Mouse (Mus musculus) layer of hippocampus, adult 18-20 months (tissue): Measurements from ENCODE around the gene Camk2d. TPM values are rescaled to one million over a fixed set of nuclear protein-coding genes. Genes with fewer than 3 reads are reported as not detected.
A peak's percentile ranks its signal among the peaks of the same experiment; 100 is the strongest.

ENCODE experiments used
- DNase-seq, 2 experiments: peaks; one replicate each; pipeline ENCODE4 v3.0.0; 2022; ENCODE audit warnings: low spot score in 2 of 2
- total RNA-seq, 2 experiments: library from RNA; stranded (reverse); gene quantifications; 2 replicates each; pipeline ENCODE4 v1.2.3; 2021

Camk2d gene
- total RNA-seq, 2 experiments from 2014 or later = 42.6 to 48.9 TPM

DNA sequence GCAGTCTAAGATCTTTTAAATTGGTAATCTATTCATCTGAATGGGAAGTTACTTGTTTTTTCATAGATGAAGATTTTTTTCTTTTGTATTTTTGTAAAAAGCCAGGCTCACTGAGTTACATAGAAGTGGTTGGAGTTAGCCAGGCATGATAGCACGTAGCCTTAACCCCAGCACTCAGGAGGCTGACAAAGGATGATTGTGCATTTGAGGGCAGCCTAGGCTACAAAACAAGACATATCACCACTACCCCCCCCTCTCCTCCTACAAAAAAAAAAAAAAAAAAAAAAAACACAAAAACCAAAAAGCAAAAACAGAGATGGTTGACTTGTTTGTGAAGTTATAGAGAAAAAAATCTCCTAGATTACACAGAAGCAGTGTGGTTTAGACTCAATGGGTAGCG lies 92.4 kb downstream of the Camk2d start:
- no peak for DNase-seq

DNA sequence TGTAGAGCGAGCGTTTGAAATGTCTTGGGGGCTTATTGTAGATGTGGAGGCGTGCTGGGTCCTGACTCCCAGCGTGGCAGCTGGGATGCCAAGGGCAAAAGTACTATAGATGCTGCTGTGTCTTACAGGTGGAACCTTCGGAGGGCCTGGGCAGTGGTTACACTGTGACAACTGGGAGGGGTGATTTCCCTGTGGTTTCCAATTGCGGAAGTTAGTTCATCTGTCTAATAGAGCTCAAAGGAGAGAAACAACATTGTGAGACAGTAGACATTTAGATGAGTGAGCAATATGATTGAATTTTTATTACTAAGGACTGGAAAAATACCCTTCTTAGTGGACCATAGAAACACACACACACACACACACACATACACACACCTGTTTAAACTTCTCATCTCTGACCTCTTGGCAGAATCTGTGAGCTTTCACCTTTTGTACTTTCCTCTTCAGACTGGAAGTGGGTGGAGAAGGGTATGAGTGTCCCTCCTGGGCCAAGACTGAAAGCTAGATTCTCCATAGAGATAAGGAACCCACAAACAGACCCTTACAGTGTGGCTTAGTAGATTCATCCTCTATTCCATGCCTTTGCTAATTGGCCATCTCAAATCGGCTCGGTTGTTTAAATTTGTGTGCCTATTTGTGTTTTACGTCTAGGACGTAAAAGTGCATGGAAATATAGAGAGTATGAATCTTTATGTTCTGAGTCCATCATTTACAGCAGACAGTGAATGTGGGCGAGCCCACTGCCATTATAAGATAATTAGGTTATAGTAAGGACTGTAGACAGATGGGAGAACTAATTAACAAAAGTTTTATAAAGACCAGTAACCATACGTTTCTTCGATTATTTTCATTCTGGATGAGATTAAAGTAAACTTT lies 94.8 kb downstream of the Camk2d start:
- DNase-seq = no peak

DNA sequence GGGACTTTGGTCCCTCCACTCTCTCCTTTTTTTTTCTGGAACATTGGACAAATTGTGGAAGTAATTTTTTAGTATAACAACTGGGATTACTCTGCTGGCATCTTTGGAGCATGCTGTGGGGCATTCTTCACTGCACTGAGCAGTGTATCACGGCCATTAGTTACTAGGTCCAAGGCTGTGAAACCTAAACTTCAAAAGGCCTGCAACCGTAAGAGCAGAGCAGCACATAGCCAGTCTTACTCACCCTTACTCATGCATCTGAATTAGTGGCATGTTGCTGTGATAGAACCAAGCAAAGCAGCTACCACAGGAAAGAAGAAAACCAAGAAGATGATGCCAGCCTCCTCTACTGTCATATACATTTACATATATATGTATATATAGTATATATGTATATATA lies 95.5 kb downstream of the Camk2d start:
- DNase-seq = no peak

DNA sequence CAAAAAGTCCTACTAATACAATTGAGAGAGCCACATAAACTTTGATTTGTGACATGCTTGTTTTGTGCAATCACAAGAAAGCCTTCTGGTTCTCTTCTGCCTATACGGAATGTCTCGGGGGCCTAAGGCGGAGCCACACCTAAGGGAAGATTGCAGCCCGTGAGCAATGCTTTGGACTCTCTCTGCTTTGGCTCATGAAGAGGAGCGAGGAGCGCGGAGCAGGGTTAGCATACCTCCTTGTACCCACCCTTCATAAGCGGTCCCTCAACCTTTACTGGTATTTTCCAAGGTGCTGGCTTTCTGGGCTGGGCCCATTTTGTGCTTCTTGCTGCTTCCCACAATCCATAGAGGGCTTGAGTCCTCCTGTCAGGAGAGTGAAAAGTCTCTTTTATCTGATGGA lies 96.7 kb downstream of the Camk2d start:
- no peak for DNase-seq

DNA sequence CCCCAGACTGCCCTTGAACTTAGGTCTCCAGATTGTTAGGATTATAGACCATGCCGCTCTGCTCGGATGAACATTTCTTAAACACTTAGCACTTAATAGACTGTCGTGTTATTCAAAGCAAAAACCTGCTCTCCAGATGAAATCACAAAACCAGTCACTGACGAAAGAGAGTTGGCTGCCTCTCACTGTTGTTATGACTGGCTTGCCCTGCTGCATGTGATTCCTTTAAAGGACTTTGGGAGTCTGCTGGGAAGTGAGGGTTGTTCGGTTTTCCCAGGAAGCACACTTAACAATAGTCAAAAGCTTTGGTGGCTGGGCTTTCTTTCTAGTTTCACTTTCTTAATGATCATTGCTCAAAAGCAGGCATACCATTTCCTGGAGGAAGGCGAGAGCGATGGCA lies 97.2 kb downstream of the Camk2d start:
- no peak for DNase-seq

DNA sequence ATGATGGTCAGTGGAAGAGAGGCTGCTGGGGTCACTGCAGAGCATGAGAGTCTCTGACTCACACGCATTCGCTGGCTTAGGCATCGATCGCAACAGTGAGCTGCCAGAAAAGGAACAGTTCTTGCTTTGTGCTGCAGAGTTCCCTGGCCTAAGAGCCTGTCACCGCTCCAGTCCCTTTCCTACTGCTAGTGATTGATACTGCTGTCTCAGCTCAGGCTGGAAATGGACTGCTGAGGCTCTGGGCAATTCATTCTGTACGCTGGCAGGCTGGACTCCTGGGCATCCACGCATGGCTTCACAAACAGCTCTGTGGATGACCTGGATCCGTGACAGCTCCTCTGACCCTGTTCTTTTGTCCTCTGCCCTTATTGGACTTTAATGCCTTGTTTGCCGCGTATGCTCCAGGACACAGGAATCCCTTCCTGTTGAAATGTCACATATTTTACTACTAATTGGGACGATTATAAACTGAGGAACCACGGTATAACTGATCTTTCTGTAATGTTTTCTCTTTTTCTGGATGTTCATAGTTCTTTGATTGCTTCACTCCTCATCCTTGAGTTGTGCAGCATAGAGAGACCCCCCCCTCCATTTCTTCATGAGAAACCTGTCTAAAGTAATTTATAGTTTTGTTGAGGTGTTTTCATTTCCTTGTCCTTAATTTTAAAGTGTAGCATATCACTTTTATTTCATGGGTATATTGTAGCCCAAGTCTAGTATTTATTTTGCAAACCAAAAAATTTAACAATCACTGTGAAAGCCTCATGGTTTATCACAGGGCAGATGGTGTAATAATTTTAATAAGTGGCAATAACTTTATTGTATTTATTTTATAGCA lies 99.6 kb downstream of the Camk2d start:
- DNase-seq = peak; percentile 23 to 75

DNA sequence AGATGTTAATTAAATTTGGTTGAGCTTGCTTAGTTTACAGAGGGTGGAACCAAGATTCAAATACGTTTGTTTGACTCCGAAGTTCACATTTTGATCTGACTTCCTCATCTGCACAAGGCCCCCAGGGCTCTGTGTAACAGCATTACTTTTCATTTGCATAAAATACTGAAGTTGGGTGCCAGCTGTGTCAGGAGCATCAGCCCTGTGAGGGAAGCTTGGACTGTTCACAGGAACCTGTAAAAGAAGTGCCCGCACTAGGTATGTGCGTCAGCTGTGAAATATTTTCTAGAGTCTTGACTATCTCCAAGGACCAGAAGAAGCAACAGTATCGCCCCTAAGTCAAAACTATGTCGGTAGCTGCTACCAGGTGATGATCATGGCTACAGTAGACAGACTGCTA lies 100.5 kb downstream of the Camk2d start:
- DNase-seq = no peak

DNA sequence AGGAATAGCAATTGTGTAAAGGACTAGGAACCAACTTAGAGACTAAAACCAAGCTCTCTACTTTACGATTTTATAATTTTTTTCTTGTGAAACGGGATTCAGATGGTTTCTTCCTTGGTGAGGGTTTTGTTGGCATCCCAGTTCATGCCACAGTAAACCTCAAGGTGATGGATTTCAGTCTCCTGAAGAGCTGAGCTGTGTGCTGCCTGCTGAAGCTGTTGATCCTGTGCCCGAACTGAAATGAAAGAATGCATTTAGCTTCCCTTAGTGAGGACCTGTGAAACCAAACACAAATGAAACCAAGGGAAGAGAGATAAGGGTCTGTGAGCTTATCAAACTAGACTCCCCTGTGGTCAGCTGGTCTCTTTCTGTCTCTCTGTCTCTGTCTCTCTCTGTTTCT lies 103.6 kb downstream of the Camk2d start:
- no peak for DNase-seq

DNA sequence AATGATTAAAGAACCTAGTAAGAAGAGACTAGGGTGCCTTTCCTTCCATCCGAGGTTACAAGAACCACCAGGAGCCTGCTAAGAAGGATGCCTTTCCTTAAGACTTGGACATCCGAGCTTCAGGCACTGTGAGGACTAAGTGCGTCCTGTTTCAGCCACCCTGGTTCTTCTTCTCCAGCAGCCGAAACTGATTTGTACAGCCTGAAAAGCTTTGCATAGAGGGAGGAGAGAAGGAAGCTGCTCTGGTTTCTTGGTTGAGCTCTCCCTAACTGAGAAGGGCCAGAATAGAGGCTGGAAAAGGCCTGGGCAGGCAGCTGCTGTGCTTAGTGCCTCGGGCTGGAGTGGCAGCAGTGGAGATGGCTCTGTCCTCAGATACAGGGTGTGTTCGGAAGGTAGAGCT lies 105.0 kb downstream of the Camk2d start:
- DNase-seq = no peak

DNA sequence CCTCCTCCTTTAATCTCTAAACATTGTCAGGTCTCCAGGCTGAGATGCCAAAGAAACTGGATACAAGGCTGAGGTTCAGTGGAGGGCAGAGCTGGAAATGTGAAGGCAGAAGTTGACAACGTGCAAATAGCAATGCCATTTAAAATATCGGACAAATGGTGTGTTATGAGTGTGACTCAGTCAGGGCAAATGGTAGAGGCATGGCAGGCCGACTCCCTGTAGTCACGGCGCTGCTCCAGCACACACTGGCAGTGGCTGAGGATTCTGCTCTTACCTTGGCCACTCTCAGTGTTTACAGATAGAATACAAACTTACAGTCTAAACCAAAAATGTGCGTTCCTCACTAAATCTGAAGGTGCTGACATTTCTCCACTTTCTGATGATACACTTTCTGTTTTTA lies 105.5 kb downstream of the Camk2d start:
- no peak for DNase-seq

DNA sequence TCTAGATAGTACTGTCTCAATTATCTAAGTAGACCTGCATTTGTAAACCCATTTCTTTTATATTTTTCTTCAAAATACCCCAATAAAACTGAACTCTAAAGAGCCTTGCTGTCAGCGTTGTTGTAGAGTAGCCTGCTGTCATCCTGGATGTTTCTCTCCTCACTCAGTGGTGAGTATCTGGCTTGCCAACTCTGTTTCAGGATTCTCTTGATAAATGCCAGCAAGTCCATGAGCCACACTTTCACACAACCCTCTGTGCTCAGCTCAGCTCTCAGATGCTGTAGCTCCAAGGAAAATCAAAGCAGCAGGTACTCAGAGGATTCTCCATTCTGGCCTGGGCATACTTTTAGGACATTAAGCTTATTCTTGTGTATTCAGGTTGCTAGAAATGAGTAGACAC lies 109.4 kb downstream of the Camk2d start:
- DNase-seq = no peak

DNA sequence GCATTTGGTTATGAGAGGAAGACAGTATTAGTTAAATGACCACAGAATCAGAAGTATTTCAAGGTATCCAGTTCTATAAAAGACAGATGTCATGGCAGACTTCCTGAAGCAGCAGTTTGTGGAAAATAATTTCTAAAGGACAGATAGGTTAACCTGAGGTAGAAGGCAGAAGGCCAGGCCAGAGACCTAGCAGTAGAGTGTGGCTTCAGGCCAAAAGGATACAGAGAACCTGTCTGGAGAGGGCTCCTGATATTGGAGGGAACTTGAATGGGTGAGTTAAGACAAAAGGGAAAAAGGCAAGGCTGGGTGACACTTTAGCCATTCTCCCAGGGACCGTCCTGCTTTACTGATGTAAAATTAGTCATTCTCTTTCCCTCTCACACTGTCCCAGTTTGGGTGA lies 118.2 kb downstream of the Camk2d start:
- DNase-seq = no peak

DNA sequence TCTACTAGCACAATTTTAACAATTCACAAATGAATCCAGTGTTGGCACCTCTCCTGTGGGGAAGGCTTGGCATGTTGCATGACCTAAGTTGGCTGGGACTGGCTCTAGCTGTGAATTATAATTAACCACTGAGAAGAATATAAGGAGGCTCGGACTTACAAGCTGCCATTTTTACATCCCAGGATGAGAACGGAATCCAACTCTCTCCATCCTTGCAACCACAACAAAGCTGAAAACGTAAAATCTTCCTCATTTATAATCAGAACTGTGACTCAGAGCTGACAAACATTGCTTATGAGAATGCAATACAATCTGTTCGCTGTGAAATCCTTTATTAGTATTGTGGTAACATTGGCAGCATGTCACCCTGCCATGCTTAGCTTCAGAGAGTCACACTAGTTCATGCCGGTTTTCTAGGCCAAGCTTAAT lies 126.9 kb downstream of the Camk2d start:
- DNase-seq = peak; percentile 60 to 85

DNA sequence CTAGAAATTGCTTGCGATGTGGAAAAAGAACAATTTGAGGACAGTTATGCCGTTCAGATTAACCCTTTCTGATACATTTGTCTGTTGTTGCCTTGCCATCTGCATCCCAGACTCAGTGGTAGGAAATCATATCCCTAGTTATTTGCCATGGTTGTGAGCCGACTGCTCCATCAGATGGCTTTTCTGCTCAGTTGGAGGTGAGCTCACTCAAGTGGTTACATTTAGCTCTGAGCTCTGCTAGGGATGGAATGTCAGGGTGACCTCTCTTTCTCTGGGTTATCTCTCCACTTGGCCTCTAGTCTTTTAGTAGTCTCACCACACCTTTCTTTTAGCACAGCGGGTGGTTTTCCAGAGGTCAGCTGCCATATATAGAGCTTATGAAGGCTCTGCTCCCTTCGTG lies 127.4 kb downstream of the Camk2d start:
- DNase-seq = no peak

DNA sequence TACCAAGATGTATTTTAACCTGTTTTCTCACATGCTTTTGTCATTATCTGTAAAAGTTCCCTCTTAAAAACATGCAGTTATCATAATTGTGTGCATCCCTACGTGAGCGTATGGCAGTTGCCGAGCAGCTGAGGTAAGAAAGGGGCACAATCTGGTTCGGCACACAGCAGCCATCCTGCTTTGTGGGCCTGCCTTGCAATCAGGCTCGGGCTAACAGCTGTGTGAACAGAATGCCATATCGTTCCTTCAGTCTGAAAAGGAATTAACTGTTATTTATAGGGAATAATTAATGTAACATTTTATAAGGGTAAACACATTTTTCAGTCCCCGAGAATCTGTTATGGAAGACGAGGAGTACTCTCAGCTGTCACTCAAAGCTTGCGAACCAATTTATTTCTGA lies 129.5 kb downstream of the Camk2d start:
- peak; percentile 19 to 77 for DNase-seq

DNA sequence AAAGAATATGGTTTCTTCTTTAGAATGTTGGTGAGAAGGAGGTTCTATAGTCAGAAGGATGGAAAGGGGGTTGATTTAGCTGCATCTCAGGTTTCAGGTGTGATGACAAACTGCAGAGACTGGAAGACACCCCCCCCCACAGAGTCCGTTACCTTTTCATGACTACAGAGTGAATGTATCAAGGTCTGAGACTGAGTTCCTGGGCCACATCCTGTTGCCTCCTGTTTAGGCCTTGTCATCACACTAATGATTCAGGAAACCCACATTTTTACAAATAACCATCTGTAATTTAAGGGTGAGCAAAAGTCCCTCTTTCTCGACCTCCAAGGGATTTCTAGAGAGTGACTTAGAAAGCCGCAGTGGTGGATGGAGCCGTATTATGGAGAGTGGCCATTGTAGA lies 131.3 kb downstream of the Camk2d start:
- DNase-seq = no peak

DNA sequence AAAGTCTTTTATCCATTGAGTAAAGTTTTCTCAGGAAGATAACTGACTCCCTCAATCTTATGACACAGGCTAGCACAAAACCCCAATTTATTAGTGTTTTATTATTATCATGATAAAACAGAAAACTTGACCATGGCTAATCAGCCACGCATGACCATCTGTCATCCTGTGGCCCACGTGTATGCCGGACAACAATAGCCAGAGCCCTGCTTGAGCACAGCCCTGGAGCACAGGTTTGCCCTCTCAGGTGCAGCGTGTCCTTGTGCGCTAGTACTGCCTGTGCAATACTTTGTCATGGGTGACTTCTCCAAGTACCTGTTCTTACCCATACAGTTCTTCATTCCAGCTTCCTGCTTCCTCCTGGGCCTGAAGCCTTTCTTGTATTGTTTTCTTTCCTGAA lies 134.3 kb downstream of the Camk2d start:
- no peak for DNase-seq

DNA sequence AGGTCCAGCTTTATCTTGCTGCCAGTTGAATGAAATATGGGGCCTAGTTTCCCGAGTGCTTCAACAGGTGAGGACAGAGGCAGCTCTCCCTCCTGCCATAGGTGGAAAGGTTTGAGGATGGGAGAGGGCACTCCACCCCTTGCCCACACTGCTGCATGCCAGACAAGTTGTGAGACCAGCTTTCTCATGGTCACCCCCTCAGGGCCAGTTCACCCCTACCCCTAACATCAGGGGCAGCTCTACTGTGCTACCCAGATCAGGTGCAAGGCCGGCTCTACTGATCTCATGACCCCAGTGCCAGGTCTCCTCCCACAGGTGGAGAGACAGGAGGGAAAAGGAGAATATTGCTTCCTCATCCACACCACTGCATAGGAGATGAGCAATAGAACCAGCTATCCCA lies 136.2 kb downstream of the Camk2d start:
- DNase-seq = no peak

DNA sequence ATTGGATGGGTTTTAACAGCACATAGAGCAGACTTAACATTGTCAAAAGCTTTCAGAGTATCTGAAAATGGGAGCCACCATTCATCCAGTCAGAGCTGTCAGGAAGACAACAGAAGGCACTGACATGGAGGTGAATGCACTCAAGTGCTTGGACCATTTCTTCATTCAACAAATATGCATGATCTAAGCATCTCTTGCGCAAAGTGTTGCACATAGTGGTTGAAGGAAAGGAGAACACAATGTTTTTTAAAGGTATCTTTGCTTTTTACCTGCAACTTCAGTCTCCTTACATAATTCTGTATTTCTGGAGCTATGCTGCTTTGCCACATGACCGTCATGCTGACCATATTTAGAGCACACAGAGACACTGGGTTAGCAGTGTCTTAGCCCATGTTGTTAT lies 138.4 kb downstream of the Camk2d start:
- DNase-seq = no peak

DNA sequence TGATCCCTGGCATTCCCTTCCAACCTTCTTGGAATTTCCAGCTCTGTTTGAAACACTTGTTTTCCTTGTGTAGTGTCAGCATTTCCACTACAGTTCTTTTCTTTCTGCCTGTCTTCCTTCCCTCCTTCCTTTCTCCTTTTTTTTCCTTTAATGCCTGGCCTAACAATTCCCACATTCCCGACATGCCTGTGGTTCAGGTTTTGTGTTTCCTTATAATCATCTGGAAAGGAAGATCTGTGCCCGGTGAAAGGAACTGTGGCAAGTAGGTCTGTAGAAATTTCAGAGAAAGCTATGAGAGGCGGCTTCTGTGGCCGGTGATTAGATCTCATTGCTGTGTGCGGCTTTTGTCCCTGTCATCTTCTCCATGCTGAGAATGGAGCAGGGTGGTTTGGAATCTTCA lies 139.1 kb downstream of the Camk2d start:
- DNase-seq = no peak

DNA sequence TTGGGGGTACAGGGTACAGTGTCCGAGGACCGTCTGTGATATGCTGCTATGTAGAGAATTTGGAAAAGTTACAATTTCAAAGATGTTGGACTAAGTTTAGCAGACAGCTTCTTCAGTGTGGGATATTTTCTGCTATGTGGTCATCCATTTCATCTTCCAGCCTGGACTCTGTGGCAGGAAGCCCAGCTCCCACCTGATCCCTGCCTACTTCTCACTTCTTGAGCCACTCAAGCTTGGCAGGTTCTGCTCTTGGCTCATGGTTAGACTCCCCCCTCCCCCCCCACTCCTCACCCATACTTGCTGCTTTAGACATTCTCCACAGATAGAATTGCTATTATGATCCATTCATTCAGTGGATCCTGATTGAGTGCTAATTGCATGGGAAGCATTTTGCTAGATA lies 141.0 kb downstream of the Camk2d start:
- no peak for DNase-seq

DNA sequence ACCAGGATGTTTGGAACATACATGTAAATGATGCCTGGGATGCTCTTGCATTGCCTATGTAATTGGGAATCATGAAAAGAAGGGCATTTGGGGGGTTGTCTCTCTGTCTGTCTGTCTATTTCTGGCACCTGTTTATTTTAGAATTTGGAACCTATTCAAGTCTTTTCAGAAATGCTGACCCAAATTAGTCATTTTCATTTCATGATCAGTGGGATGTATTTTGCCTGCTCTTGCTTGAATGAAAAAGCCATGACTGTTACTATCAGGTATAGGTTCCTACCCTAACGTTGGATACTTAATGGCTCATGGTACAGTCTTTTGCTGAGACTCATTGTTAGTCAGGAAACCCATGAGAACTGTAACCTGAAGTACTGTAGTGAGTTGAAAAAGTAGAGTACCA lies 144.0 kb downstream of the Camk2d start:
- no peak for DNase-seq
